Mouse (Mus musculus) cortical plate, adult 2 months (tissue): ENCODE measurements around the gene Dph1.

Experiments used
- CTCF ChIP-seq: fragments of 200-500 bp; IDR thresholded peaks from 2 replicates; pipeline ENCODE4 v1.5.1; 2011; ENCODE audit warnings: mild to moderate bottlenecking, control low read depth, low read length; ENCODE audit not compliant: insufficient read depth; ENCODE audit errors: extremely low read depth
- POLR2A ChIP-seq: fragments of 200-500 bp; IDR thresholded peaks from 2 replicates; pipeline ENCODE4 v1.6.1; 2011; ENCODE audit warnings: mild to moderate bottlenecking, low read length, control low read depth; ENCODE audit not compliant: insufficient read depth; ENCODE audit errors: extremely low read depth

DNA sequence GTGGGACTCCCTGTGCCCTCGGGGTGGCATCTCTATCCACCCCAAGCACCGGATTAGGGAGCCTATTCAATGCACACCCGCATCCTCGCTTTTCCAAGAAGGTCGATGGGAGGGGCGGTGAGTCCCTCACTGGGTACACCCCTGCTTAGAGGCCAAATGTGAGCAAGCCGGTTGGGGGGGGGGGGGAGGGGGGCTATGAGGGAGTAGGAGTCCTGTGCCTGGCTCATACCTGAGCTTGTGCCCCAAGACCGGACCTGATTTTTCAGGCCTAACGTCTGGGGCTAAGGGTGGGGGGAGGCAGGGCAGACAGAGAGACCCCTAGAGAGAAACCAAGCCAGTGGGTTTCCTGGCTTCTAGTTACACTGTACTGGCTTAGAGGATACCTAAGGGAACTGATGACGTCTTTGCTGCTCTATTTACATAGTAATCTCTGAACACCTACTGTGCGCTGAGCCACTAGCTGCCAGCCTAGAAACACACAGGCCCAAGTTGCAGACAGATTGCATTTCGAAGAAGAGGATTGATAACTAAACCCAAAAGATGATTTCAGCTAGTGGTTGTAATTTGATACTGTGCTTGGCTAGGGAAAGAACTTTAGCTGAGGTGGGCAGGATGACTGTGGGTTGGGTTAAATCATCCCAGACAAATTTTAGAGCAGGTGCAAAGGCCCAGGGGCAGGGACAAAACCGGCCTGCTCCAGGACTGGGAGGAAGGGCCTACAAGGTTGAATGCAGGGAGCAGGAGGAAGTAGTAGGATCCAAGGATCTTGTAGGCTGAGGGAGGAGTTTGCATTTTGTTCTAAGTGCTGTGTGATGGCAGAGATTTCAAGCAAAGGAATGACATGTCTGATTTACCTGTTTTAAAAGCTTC, 23.3 kb upstream of the Dph1 start:
- no peak for TF ChIP-seq CTCF
- no peak for TF ChIP-seq POLR2A
